Mouse (Mus musculus): ENCODE measurements at regions not wholly inside any gene's neighbourhood (a gene's known extent, or its start where the extent isn't known, plus 50 kb on each side); places are given as distances from the start of the nearest gene placed in this dataset.
A peak's percentile ranks its signal among the peaks of the same experiment; 100 is the strongest.

DNA sequence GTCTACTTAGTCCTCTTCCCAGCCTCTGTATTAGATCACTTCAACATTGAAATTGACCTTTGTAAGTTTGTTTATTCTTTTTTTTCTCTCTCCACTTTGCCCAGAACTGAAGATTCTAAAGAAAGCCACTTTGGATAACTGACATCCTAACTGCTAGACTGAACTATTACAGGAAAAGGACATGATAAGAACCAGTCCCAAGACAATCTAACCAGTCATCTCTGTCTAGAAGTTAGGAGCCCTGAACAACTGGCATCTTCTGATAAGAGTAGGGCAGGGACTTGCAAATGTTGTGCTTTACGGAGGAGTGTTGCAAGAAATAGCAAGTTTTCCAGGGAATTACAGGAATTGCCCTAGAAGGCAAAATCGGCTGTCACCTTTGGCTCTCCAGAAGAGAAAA, 53.5 kb downstream of the Cd209f start:
- DNase-seq (ENCODE audit: low read depth), result no peak

- peak; percentile 7 for DNase-seq (ENCODE audit: low read depth)
Observed at GRCm38 (mm10) chr8:4013402-4014184, 59.0 kb upstream of the Cd209c start.

Data from 416B (cell line).